Mouse (Mus musculus) cerebellum, adult 8-10 months (tissue): Measurements from ENCODE around the gene Bysl.
A peak's percentile ranks its signal among the peaks of the same experiment; 100 is the strongest.
"Not testable (repeated sequence)": the region's sequence is repeated elsewhere in the genome, so short reads cannot be mapped to it uniquely, and the experiment has no call there.

Experiments used
- DNase-seq: peaks from one replicate; pipeline ENCODE4 v3.0.0; 2022

Gene Bysl

DNA sequence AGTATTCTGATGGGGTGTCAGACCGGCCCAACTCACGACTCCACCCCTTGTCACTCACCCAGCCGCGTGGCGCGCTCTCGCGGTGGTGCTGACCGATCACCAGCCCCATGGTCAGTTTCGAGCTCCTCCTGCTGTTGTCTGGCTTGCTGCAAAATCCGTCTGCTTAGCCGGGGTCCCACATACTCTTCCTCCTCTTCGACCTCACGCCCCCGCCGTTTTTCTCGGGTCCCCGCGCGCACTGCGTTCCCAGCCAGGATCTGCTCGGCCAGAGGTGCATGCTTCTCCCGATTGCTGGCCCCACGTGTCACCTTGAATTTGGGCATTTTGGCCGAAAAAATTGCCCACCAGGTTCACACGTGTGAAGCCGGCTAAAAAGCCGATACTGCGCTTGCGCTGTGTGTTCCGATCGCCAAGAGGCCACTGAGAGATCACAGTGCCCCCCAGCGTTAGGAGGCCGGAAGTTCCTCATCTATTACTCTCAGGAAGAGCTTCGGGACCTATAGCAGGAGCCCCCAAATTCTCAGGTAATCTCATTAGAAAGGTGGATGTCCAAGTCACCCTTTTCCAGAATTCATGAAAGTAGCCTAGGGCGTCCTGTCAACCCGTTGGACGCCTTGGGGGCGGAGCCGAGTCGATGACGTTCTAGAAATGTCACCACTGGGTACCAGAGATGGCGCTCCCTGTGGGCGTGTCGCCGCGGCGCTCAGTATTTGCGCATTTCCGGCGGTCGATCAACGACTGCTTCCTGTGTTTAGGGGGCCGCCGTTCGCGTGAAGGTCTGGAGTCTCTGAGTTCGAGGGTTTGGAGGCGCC, at the start of gene Bysl, which contains the start of the genes Med20 and Gm20517:
Gene Bysl (minus strand): TSS at position 644 of the 812 bp plus-strand sequence.
Gene Med20 (plus strand): TSS at position 734 of the 812 bp plus-strand sequence.
Gene Gm20517 (plus strand): TSS at position 741 of the 812 bp plus-strand sequence.
- DNase-seq, result peak; percentile 97

DNA sequence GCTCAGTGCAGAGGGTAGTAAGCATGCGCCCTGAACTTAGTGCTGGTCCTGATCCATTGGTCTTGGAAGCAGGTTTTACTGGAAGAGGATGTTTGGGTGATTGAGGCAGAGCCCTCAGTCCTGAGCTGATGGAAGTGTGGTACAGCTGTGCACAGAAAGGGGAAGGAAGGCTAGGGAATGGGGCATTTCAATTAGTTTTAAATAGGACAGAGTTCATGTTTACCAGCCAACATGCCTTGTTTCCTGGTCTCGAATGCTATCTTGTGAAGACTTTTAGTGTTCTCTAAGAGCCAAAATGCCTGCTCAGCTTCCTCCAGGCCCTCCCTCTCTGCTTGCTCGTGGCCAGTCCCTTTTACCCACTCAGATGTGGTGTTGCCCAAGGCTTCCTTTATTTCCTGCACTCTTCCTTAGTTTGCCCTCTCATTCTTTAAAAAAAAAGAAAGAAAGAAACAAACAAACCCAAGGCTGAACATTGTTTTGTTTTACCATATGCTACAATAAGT, 47.5 kb upstream of the Bysl start:
- no peak for DNase-seq

DNA sequence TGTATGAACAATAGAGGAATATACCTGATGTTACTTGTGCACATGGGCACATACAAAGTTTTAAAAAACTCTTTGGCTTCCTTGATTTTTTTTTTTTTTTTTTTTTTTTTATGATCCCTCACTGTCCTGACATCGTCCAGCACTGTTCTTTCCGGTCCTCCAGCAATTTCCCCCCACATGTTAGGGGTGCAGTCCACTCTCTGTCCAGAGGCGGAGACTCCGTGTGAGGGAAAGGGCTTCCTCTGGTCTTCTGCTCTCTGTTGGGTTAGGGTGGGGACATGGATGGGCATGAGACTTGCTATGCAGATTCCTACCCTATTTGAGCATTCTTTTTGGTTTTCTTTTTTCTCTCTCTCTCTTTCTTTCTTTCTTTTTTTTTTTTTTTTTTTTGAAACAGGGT, 46.6 kb upstream of the Bysl start:
- DNase-seq, result no peak

DNA sequence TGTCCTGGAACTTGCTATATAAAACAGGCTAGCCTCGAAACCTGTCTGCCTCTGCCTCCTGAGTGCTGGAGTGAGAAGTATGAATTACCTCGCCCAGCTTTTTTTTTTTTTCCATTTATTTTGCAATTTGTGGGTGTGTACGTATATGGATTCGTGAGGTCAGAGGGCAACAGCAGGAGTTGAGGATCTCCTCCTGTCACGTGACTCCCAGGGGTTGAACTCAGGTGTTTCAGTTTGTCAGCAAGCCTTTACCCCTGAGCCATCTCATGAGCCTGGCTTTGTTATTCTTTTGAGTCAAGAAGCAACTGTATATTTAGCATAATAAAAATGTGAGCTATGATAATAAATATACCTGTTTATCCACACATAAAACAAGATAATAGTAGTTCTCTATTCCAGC, 44.4 kb upstream of the Bysl start:
- no peak for DNase-seq

DNA sequence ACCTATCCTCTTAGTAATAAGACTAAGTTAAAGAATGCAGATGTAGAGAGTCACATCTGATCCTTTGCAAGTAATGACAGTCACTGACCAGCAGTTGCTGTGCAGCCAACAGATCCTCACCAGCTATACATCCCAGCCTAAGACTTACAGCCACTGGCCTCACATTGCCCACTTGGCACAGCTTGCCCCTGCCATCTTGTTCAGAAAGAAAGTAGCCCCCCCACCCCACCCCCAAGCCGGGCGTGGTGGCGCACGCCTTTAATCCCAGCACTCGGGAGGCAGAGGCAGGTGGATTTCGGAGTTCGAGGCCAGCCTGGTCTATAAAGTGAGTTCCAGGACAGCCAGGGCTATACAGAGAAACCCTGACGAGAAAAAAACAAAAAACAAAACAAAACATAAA, 43.1 kb upstream of the Bysl start:
- not testable (repeated sequence) for DNase-seq

DNA sequence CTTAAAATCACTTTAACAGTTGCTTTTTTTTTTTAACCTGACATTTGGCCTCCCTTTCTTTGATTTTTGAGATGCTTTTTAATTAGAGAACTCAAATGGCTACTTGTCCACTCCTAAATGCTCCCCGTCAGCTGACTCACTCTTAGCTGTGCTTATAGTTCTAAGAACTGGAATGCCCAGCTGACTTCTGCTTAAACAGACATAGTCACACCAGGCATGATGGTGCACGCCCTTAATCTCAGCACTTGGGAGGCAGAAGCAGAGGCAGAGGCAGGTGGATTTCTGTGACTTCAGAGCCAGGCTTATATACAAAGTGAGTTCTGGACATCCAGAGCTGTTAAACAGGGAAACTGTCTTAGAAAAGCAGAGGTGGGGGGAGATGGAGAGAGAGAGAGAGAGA, 40.7 kb upstream of the Bysl start:
- DNase-seq, result no peak

DNA sequence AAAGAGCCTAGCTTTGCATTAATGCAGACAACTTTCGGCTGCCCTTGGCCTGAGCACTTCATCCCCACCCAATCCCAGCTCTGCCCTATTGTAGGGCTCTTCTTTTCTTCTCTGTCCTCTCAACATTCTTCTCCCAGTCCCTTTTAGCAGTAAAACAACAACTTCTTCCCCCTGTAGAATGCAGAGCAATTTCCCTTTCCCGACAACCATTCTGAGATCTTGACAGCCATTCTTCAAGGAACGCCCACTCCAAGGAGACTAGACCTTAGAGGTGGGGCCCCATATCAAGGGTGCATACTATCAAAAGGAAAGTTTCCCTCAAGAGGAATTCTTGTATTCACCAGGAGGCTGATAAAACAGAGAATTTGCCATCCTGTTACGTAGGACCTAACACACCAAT, 37.7 kb upstream of the Bysl start:
- DNase-seq, result no peak

DNA sequence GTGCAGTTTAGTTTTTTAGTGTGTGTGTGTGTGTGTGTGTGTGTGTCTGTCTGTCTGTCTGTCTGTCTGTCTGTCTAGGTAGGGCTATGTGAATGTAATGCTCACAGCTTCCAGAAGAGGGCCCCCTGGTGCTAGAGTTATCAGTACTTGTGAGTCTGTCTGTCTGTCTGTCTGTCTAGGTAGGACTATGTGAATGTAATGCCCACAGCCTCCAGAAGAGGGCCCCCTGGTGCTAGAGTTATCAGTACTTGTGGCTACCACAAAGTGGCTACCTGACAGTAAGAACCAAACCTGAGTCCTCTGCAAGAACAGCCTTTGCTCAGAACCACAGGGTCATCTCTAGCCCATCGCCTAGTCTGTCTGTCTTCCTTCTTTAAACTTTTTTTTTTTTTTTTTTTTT, 35.4 kb upstream of the Bysl start:
- DNase-seq, result peak; percentile 27

DNA sequence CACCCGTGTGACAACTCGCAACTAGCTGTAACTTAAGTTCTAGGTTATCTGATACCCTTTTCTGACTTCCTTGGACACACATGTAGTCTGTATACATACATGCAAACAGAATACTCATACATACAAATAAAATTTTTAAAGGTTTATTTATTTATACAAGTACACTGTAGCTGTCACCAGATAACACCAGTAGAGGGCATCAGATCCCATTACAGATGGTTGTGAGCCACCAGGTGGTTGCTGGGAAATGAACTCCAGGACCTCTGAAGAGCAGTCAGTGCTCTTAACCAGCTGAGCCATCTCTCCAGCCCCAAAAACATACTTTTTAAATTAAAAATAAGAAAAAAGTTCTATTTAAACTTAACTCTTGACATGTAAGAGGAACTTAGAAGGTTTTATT, 31.7 kb upstream of the Bysl start:
- DNase-seq, result no peak

DNA sequence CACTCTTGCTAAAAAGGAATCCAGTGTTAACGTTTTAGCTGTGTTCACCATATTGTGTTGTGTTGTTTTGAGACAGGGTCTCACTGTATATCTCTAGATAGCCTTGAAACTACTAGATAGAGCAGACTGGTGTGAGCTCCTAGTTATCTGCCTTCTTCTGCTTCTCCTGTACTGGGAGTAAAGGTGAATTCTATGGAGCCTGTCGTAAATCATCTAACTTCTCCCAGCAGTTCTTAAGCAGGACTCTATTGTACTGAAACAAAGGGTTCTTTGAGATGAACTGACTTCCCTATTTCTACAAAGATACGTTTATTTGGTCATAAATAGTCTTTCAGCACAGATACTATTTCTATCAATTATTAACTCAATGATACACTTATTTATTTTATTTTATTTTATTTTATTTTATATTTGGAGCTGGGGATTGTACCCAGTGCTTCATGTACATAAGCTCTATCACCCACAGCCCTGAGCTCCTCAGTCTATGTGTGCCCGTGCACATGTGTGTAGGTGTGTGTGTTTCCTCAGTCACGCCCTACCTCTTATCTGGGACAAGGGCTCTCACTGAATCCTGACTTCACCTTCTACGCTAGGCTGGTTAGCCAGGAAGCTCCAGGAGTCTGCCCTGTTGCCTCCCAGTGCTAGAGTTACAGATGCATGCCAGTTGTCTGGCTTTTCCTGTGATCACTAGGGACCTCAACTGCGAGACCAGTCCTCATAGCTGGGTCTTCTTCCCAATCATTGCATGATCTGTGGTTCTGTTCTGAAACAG, 22.9 kb upstream of the Bysl start:
- no peak for DNase-seq

DNA sequence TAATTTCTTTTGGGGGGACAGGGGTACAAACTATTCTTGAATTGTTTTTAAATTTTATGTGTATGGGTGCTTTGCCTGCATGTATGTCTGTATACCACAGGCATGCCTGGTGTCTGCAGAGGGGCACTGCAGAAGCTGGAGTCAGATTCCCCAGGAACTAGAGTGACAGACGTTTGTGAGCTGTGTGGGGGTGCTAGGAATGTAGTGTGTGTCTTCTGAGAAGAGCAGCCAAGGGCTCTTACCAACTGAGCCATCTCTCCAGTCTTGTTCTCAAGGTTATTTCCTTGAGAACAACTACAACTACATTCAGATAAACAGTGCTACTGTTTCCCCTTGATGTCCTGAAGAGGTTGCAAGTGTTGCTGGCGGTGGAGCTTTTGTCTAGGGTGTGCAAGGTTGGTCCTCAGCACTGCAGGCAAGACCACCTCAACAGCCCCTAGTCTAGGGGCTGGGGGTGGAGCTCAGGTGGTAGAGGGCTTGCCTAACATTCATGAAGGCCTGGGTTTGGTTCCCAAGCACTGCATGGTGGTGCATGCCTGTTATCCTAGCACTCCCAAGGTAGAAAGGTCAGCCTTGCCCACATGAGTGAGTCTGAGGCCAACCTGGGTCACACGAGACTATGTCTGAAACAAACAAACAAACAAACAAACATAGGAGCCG, 21.0 kb upstream of the Bysl start:
- no peak for DNase-seq

DNA sequence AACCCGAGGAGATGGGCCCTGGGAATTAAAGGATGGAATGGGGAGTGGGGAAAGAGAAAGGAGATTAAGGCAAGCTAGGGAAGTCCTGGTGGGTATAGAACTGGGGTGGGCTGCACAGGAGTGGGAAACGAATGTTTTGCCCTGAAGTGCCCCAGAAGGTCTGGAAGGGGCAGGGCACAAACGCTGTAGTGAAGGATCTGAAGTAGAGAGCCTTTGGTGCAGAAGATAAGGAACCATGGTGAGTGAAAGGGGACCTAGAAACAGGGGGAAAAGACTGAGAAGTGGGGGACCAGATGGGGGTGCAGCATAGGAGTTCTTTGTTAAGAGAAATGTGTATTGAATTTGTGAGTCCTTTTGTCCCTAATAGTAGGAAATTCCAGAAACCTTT, 19.4 kb upstream of the Bysl start, which contains the start of gene Usp49:
Gene Usp49 (plus strand): TSS at position 13 of the 388 bp plus-strand sequence.
- no peak for DNase-seq

DNA sequence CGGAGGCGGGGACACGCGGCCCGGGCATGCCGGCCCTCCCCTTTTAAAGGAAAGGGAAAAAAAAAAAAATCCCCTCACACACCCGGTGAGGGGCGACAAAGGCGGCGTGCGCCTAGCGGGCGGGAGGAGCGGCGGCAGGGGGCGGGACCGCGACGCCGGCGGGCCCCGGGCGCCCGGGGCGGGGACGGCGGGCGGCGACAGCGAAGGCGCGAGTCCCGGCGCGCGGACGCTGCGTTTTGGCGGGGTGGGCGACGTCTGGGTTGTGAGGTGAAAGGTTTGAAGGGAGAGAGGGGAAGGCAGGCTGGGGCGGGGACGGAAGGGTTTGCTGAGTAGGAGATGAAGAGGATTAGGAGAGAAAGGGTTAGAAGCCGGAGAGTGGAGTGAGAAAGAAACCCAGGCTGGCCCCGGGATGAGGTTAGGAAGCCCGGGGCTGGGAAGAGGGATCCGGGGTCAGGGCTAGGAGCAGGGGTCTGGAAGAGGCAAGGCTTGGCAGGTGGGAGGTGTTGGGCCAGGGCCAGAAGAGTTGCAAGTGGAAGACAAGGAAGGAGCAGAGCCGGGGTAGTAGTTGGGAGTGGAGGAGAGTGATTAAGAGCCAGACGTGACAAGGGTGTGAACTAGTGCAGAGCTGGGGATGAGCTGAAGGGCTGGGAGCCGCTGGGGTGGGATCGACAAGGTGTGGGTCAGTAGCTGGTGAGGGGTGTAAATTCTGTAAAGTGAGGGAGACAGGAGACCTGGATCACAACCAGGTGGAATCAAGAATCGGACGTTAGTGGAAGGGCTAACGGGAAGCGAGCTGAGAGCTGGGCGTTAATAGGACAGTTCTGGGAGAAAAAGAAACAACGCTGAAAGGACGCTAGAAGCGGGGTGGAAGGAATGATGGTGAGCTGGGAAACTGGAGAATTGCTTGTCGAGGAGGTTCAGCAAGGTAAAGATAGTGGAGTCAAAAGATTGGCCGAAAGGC, 18.7 kb upstream of the Bysl start:
- peak; percentile 62 for DNase-seq

DNA sequence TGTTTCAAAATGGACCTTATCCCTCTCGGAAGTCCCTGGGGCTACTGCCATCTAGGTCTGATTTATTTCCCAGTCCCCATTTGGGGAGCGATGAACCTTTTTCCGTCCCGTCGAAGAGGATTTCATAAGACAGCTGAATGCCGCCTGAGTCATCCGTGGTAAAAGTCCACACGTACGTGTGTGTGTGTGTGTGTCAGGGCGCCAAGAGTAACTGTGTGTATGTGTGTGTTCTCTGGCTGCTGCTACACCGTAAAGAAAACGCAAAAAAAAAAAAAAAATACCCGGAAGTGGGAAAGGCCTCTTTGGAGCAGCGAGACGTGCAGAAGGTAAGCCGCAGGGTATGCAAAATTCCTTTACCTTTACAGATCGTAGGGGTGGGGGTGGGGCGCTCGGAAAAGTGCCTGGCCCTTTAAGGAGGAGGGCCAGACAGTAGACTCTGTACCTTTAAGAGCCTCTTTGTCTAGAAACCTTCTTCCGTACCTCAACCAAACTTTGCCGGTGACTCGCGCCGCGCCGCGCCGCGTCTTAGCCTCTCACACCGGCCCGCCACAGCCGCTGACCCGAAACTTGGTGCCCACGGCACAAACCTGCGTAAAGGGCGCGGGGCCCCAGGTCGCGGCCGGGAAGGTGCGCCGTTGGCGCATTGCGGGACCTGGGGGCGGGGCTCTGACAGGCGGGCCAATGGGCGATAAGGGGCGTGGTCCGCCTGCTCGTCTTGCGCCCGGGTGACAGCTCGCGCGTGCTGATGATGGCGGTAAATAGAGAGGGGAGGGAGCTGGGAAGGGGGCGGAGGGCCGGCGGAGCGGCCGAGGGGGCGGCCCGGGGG, 17.8 kb upstream of the Bysl start:
- DNase-seq, result peak; percentile 93

DNA sequence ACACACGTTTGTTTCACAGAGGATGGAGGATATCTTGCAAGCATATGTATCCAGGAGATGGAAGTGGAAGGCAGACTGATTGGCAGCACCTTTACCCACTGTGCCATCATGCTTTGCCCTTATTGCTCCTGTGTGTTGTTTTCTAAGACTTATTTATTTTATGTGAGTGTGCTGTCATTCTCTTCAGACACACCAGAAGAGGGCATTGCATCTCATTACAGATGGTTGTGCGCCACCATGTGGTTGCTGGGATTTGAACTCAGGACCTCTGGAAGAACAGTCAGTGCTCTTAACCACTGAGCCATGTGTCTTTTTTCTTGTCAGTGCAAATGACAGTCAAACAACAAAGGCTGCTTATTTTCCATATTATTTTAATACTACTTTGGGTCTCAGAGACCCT, 16.5 kb upstream of the Bysl start:
- no peak for DNase-seq

DNA sequence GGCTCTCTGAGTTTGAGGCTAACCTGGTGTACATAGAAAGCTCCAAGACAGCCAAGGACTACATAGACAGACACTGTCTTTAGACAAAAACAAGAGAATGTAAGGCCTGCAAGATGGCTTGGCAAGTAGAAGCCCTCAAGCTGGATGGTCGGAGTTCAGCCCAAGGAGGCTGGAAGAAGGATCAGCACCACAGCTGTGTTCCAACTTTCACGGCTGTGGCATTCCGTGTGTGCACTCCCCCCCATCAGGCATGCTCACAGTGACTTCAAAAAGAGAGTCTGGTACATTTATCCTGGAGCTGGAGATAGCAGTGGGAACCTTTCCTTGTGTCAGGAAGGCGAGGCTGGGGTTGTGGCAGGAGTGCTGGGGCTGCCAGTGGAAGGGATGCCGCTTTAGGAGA, 14.7 kb upstream of the Bysl start:
- no peak for DNase-seq

DNA sequence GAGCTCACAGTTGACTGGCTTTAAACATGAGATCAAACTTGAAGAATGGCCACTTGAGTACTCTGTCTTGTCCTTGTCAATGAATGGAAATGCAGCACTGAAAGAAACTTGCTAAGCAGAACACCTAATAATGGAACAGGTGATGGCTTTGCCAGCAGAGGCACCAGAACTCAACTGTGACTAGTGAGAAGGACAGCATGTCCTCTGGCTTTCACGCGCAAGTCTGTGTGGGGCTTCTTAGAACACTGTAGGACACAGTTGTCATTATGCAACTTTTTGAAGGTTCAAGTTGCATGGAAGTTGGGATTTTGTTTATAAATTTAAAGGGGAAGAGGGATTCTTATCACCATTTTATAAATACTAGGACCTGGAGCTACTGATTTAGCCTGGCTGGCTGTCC, 13.8 kb upstream of the Bysl start:
- no peak for DNase-seq

DNA sequence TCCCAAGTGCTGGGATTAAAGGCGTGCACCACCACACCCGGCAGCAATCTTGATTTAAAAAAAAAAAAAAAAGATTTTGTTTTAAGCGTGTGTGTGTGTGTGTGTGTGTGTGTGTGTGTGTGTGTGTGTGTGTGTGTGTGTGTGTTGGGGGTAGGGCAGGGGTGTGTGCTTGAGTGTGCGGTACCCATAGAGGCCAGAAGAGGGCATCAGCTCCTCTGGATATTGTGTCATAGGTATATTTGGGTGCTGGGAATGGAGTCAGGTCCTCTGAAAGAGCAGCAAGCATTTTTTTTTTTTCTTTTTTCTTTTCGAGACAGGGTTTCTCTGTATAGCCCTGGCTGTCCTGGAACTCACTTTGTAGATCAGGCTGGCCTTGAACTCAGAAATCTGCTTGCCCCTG, 13.3 kb upstream of the Bysl start:
- not testable (repeated sequence) for DNase-seq

DNA sequence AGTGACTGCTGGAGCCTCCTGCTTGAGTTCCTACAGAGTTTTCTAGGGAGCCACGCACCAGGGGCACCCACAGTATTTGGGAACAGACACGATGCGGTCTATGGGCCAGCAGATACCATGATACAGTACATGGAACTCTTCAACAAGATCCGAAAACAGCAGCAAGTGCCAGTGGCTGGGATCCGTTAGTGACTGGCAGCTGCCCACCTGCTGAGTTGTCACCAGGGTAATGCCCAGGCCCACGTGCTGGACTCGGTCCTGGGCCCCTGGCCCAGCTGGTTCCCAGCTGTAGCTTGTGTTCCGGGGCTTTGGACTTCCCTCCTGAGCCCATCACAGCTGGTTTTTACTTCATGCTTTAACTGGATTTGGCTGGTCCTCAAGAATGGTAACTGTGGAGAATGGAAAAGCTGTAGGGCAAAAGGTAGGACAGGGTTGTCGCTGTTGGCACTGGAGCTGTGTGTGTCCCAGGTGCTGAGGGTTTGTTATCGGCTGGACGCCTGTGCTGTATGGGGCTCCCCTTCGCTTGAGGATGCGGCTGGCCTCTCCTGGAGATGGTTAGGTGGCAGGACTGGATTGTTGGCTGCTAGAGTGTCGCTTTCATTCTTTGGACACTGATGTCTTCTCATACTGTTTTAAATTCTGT, 11.7 kb upstream of the Bysl start:
- no peak for DNase-seq

DNA sequence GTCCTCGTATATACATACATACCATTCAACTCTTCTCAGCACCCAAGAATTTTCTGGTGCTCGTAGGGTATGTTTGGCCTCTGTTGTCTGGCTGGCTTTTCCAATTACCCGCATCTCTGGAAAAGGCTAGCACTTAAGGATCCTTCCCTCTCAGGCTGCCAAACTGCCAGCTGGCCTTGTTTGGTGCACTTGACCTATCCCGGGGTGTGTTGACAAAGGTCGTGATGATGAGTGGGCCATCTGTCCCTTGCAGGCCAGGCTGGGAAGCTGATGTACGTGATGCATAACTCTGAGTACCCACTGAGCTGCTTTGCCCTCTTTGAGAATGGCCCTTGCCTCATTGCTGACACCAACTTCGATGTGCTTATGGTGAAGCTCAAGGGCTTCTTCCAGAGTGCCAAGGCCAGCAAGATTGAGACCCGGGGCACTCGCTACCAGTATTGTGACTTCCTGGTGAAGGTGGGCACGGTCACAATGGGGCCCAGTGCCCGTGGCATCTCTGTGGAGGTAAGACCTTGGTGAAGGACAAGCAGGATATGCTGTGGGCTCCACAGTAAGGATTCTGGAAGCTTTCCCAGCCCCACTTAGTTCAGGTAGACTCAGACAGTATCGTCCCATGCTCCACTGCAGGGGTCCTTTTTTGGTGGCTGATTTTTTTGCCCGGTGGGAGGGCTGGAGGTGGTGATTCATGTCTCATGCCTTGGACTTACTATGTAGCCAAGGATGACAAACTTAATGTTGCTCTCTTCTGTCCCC, 7.4 kb upstream of the Bysl start:
- DNase-seq, result no peak
